Mouse (Mus musculus): ENCODE results near the gene Per1. TPM values are rescaled to one million over a fixed set of nuclear protein-coding genes. Genes with fewer than 3 reads are reported as not detected.

Gene Per1
- polyA plus RNA-seq, 1 experiment from 2014 or later: 15.6 TPM

GRCm38 (mm10) chr11:69116843-69117242, 21.8 kb downstream of the Per1 start:
- Histone ChIP-seq H3K4me2 (replicated peaks) (peak overlapping the region; percentile 86; the same call in 1 of the 2 replicates), H3K4me3 (replicated peaks) (no peak overlapping the region)

GRCm38 (mm10) chr11:69117737-69118695, 23.0 kb downstream of the Per1 start:
- Histone ChIP-seq H3K27ac (peak overlapping the region; percentile 72), H3K4me1 (replicated peaks) (peaks cover 37% of the 10 kb centered on the region), H3K27me3 (replicated peaks) (no peaks in the 10 kb centered on the region), H3K9ac (peak overlapping the region; percentile 65), H3K9me3 (no peaks in the 10 kb centered on the region), H3K4me3 (replicated peaks) (peak overlapping the region; percentile 76), H3K4me2 (replicated peaks) (peak overlapping the region; percentile 86), H3K36me3 (no peaks in the 10 kb centered on the region)
- WGBS: under 1% methylated on average over 45 of the region's 45 CpGs
- peak; percentile 42 for ATAC-seq

More at GRCm38 (mm10) chr11:69116843-69117242, 21.8 kb downstream of the Per1 start:
- no peaks in the 10 kb centered on the region for H3K9me3 ChIP-seq
- ATAC-seq: no peak
- H3K4me1 ChIP-seq (replicated peaks): peaks cover 35% of the 10 kb centered on the region
- H3K36me3 ChIP-seq: no peaks in the 10 kb centered on the region
- H3K27me3 ChIP-seq (replicated peaks): no peaks in the 10 kb centered on the region
- 51% methylated on average over 5 of the region's 5 CpGs for WGBS
- H3K9ac ChIP-seq: no peak overlapping the region
- no peak overlapping the region for H3K27ac ChIP-seq

GRCm38 (mm10) chr11:69118765-69119164, 23.7 kb downstream of the Per1 start:
- Histone ChIP-seq H3K27ac (peak overlapping the region; percentile 72; the same call in 1 of the 2 replicates), H3K36me3 (no peaks in the 10 kb centered on the region), H3K9me3 (no peaks in the 10 kb centered on the region), H3K27me3 (replicated peaks) (no peaks in the 10 kb centered on the region), H3K4me3 (replicated peaks) (peak overlapping the region; percentile 76), H3K4me1 (replicated peaks) (peaks cover 37% of the 10 kb centered on the region), H3K4me2 (replicated peaks) (peak overlapping the region; percentile 92), H3K9ac (peak overlapping the region; percentile 22; the same call in 1 of the 2 replicates)
- 0% methylated on average over 15 of the region's 15 CpGs for WGBS
- peak; percentile 29 for ATAC-seq

GRCm38 (mm10) chr11:69119446-69120155, 24.6 kb downstream of the Per1 start:
- peak overlapping the region; percentile 26; the same call in 1 of the 2 replicates for H3K9ac ChIP-seq
- H3K36me3 ChIP-seq: no peaks in the 10 kb centered on the region
- ATAC-seq: no peak
- H3K27me3 ChIP-seq (replicated peaks): no peaks in the 10 kb centered on the region
- 49% methylated on average over 14 of the region's 14 CpGs for WGBS
- H3K4me1 ChIP-seq (replicated peaks): peaks cover 37% of the 10 kb centered on the region
- H3K9me3 ChIP-seq: no peaks in the 10 kb centered on the region
- H3K27ac ChIP-seq: no peak overlapping the region
- H3K4me3 ChIP-seq (replicated peaks): peak overlapping the region; percentile 79
- H3K4me2 ChIP-seq (replicated peaks): peak overlapping the region; percentile 92

- Histone ChIP-seq H3K9me3 (no peaks in the 10 kb centered on the region), H3K36me3 (no peaks in the 10 kb centered on the region), H3K4me3 (replicated peaks) (peak within 1 kb of the TSS; percentile 79), H3K9ac (peak within 1 kb of the TSS; percentile 78), H3K4me1 (replicated peaks) (peaks cover 37% of the 10 kb centered on the region), H3K4me2 (replicated peaks) (peak within 1 kb of the TSS; percentile 92), H3K27me3 (replicated peaks) (no peaks in the 10 kb centered on the region), H3K27ac (peak within 1 kb of the TSS; percentile 93; the same call in 1 of the 2 replicates)
- 3% methylated on average over 27 of the region's 27 CpGs for WGBS
- ATAC-seq: no peak
These were observed 25.4 kb downstream of the Per1 start, which contains the start of gene Hes7 for GRCm38 (mm10) chr11:69120221-69121000. TSS of gene Hes7 (plus strand) at chr11:69120404.

GRCm38 (mm10) chr11:69121001-69121740, 26.2 kb downstream of the Per1 start:
- Histone ChIP-seq H3K27me3 (replicated peaks) (no peaks in the 10 kb centered on the region), H3K27ac (peak overlapping the region; percentile 93; the same call in 1 of the 2 replicates), H3K9ac (peak overlapping the region; percentile 78)

GRCm38 (mm10) chr11:69121741-69122335, 26.8 kb downstream of the Per1 start:
- H3K4me3 ChIP-seq (replicated peaks): peak overlapping the region; percentile 79
- under 1% methylated on average over 32 of the region's 32 CpGs for WGBS
- ATAC-seq: no peak
- peak overlapping the region; percentile 92 for H3K4me2 ChIP-seq (replicated peaks)
- H3K4me1 ChIP-seq (replicated peaks): peaks cover 42% of the 10 kb centered on the region
- no peaks in the 10 kb centered on the region for H3K36me3 ChIP-seq
- H3K27ac ChIP-seq: peak overlapping the region; percentile 93
- no peaks in the 10 kb centered on the region for H3K27me3 ChIP-seq (replicated peaks)
- no peaks in the 10 kb centered on the region for H3K9me3 ChIP-seq
- peak overlapping the region; percentile 78 for H3K9ac ChIP-seq

More at GRCm38 (mm10) chr11:69121001-69121740, 26.2 kb downstream of the Per1 start:
- no peak for ATAC-seq
- Histone ChIP-seq H3K4me2 (replicated peaks) (peak overlapping the region; percentile 92), H3K9me3 (no peaks in the 10 kb centered on the region), H3K4me3 (replicated peaks) (peak overlapping the region; percentile 79), H3K4me1 (replicated peaks) (peaks cover 40% of the 10 kb centered on the region), H3K36me3 (no peaks in the 10 kb centered on the region)
- under 1% methylated on average over 33 of the region's 33 CpGs for WGBS

- peak; percentile 64 for ATAC-seq
- Histone ChIP-seq H3K4me2 (replicated peaks) (peak within 1 kb of the TSS; percentile 92), H3K4me1 (replicated peaks) (peaks cover 38% of the 10 kb centered on the region), H3K9ac (peak within 1 kb of the TSS; percentile 78), H3K27ac (peak within 1 kb of the TSS; percentile 93), H3K36me3 (no peaks in the 10 kb centered on the region), H3K4me3 (replicated peaks) (peak within 1 kb of the TSS; percentile 79), H3K9me3 (no peaks in the 10 kb centered on the region), H3K27me3 (replicated peaks) (no peaks in the 10 kb centered on the region)
- under 1% methylated on average over 66 of the region's 66 CpGs for WGBS
These were observed 27.4 kb downstream of the Per1 start, which contains the start of gene 9130213A22Rik for GRCm38 (mm10) chr11:69122336-69122951. TSS of gene 9130213A22Rik (minus strand) at chr11:69122589.

- Histone ChIP-seq H3K9ac (peak overlapping the region; percentile 78), H3K4me1 (replicated peaks) (peaks cover 36% of the 10 kb centered on the region), H3K36me3 (no peaks in the 10 kb centered on the region), H3K27ac (peak overlapping the region; percentile 93), H3K4me3 (replicated peaks) (peak overlapping the region; percentile 79), H3K9me3 (no peaks in the 10 kb centered on the region), H3K27me3 (replicated peaks) (no peaks in the 10 kb centered on the region), H3K4me2 (replicated peaks) (peak overlapping the region; percentile 92)
- peak; percentile 3 for ATAC-seq
- WGBS: under 1% methylated on average over 29 of the region's 29 CpGs
These were observed 28.2 kb downstream of the Per1 start for GRCm38 (mm10) chr11:69123056-69123692.

Measured in intestine, embryonic 15.5 days (tissue).